Mouse (Mus musculus): ENCODE measurements around the gene Gdf5. TPM values are rescaled to one million over a fixed set of nuclear protein-coding genes. Genes with fewer than 3 reads are reported as not detected.
A peak's percentile ranks its signal among the peaks of the same experiment; 100 is the strongest.
"Not testable (repeated sequence)": the region's sequence is repeated elsewhere in the genome, so short reads cannot be mapped to it uniquely, and the experiment has no call there.

Gene Gdf5
- polyA plus RNA-seq, 1 experiment from 2014 or later, result 2.9 TPM

DNA sequence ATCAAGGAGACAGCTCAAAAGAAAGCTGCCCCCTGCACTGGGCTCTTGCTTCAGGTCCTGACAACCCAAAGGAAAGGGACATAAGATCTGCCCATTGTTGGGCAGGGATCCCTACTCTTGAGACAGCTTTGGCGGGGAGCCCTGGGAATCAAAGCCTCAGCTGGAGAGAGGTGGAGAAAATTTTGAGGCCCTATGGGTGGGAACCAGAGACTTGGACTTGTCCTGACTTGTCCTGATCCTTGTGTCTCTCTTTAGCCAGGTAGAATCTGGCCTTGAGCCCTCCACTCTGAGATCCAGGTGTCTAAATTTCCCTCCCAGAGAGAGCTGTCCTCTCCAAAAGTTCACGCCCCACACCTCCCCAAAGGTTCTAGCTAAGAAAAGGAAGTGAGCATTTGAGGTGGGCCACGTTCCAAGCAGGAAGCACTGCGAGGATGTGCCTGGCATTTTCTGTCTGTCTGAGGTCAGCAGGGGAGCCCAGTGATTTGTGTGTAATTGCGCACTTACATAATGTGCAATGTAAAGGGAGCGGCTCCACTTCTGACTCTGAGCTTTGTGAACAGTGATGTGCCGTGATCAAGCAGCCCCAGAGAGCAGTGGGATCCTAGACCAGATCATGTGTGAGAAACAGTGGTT lies 5.2 kb downstream of the Gdf5 start:
- H3K4me1 ChIP-seq, result peaks cover 20% of the 10 kb centered on the region
- no peaks in the 10 kb centered on the region for H3K9me3 ChIP-seq
- H3K27ac ChIP-seq, result no peak overlapping the region
- no peaks in the 10 kb centered on the region for H3K36me3 ChIP-seq (replicated peaks)
- no peak overlapping the region for H3K4me3 ChIP-seq (replicated peaks)
- no peak for ATAC-seq (ENCODE audit: low FRiP score)
- H3K9ac ChIP-seq, result no peak overlapping the region
- no peak overlapping the region for H3K4me2 ChIP-seq
- peaks cover 4% of the 10 kb centered on the region; the same call in 1 of the 2 replicates for H3K27me3 ChIP-seq
- 79% methylated on average over 7 of the region's 7 CpGs for WGBS

DNA sequence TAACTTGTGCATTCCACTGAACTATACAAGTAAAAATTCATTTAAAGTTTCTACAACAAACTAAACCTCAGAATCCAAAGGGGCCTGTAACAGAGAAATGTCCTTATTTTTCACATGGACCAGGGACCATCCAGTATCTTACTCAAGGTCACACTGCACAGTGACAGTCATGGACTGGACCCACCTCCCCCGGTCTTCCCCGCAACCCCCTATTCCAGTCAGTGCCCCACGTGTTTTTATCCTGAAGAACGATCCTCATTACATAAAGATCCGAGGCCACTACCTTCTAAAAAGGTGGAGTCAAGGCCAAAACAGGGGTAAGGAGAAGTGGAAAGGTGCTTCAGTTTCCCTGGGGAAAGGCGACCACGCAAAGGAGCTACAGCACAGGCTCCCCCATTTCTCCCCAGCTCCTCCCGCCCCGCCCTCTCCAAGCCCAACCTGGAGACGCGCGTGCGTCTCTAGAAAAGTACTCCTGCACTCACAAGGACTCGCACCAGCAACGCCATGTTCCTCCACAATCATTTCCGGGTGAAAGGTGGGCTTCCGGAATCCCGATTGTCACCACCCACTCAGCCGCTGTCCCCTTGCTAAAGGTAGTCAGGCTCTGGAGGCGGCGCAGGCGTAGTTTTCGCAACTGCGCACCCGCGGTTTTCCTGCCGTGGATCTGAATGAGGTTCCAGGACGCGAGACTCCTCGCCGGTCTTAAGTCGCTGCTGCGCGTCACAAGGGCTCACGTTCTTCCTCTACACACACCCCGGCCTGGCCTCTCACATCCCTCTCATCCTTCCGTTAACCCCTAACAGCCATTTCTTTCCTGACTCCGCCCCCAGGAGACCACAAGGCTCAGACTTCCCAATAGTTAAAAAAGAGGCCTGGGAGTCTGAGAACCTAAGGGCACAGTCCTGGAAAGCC lies 15.4 kb downstream of the Gdf5 start, which contains the start of gene Uqcc1:
Uqcc1 (minus strand) TSS at position 780 of the 912 bp plus-strand sequence.
- H3K4me1 ChIP-seq, result peaks cover 15% of the 10 kb centered on the region
- under 1% methylated on average over 38 of the region's 38 CpGs for WGBS
- no peaks in the 10 kb centered on the region for H3K9me3 ChIP-seq
- peak within 1 kb of the TSS; percentile 86 for H3K27ac ChIP-seq
- H3K27me3 ChIP-seq, result no peaks in the 10 kb centered on the region
- H3K4me3 ChIP-seq (replicated peaks), result peak within 1 kb of the TSS; percentile 70
- H3K9ac ChIP-seq, result peak within 1 kb of the TSS; percentile 65
- ATAC-seq (ENCODE audit: low FRiP score), result peak; percentile 96
- H3K36me3 ChIP-seq (replicated peaks), result no peaks in the 10 kb centered on the region; the same call in 1 of the 2 replicates
- peak within 1 kb of the TSS; percentile 88 for H3K4me2 ChIP-seq

DNA sequence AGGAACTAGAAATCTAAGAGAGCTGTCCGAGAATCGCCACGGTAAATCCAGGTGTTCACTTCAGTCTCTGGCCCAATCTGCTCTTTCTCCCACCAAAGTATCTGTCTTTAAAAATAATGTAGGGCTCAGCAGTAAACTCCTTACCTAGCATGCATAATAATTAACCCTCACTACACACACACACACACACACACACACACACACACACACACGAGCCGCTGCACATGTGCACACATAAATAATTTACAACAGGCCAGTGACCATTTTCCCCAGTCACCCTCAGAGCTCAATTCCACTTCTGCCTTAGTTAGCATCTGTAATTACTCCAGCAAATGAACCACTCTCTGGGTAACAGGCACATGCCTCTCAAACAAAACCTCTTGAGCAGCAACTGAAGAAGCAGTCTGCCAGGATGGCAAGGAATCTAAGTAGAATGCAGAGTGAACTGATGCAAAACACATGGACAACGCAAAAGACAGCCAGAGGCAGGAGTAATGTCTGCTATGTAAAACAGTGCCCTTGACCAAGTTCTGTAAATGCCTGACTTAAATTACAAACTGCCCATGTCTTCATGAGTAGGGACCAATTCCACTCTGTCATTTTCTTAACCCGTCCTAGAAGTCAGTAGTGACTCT lies 16.3 kb downstream of the Gdf5 start:
- no peak for ATAC-seq (ENCODE audit: low FRiP score)
- no peak overlapping the region for H3K27ac ChIP-seq
- no peak overlapping the region for H3K9ac ChIP-seq
- H3K4me1 ChIP-seq, result peaks cover 15% of the 10 kb centered on the region
- WGBS, result 76% methylated on average over 7 of the region's 7 CpGs
- H3K27me3 ChIP-seq, result no peaks in the 10 kb centered on the region
- H3K4me2 ChIP-seq, result peak overlapping the region; percentile 88
- H3K36me3 ChIP-seq (replicated peaks), result peaks cover 7% of the 10 kb centered on the region
- no peaks in the 10 kb centered on the region for H3K9me3 ChIP-seq
- peak overlapping the region; percentile 70 for H3K4me3 ChIP-seq (replicated peaks)

GRCm38 (mm10) chr2:155925213-155925612 lies 20.0 kb downstream of the Gdf5 start:
- H3K36me3 ChIP-seq (replicated peaks), result peaks cover 14% of the 10 kb centered on the region
- WGBS, result 88% methylated on average over 6 of the region's 6 CpGs
- H3K9ac ChIP-seq; H3K4me3 ChIP-seq (replicated peaks); H3K4me2 ChIP-seq; ATAC-seq (ENCODE audit: low FRiP score); H3K9me3 ChIP-seq; H3K27ac ChIP-seq; H3K27me3 ChIP-seq: not testable (repeated sequence)
- H3K4me1 ChIP-seq, result peaks cover 10% of the 10 kb centered on the region

DNA sequence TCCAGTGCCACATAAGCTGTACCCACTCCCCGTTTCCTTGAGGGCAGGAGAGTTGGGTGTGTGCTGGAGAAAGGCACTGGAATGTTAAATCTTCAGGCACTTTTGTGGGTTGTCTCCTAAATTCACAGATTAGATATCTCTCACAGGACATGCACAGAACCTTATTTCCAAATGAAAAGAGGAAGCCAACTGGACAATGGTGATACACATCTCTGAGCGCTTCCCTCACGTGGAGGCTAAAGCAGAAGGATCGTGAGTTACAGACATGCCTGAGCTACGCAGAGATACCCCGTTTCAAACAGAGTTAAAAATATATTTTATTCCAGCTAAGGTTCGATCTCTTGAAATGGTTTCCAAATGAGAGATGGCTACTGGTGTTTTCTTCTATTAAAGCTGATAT lies 22.0 kb downstream of the Gdf5 start:
- Histone ChIP-seq H3K4me1 (no peaks in the 10 kb centered on the region), H3K4me3 (replicated peaks) (no peak overlapping the region), H3K9me3 (no peaks in the 10 kb centered on the region), H3K4me2 (no peak overlapping the region), H3K9ac (no peak overlapping the region), H3K27ac (no peak overlapping the region), H3K27me3 (no peaks in the 10 kb centered on the region), H3K36me3 (replicated peaks) (peaks cover 22% of the 10 kb centered on the region)
- WGBS, result 96% methylated on average over 7 of the region's 7 CpGs
- no peak for ATAC-seq (ENCODE audit: low FRiP score)

- H3K36me3 ChIP-seq (replicated peaks), result peaks cover 56% of the 10 kb centered on the region
- H3K27me3 ChIP-seq, result no peaks in the 10 kb centered on the region
- H3K9me3 ChIP-seq, result no peaks in the 10 kb centered on the region
- H3K27ac ChIP-seq, result no peak overlapping the region
- H3K4me2 ChIP-seq, result no peak overlapping the region
- ATAC-seq (ENCODE audit: low FRiP score), result no peak
- H3K9ac ChIP-seq, result no peak overlapping the region
- H3K4me3 ChIP-seq (replicated peaks), result no peak overlapping the region
- 95% methylated on average over 6 of the region's 6 CpGs for WGBS
- H3K4me1 ChIP-seq, result no peaks in the 10 kb centered on the region
These were observed 30.5 kb downstream of the Gdf5 start for GRCm38 (mm10) chr2:155914684-155915083.

DNA sequence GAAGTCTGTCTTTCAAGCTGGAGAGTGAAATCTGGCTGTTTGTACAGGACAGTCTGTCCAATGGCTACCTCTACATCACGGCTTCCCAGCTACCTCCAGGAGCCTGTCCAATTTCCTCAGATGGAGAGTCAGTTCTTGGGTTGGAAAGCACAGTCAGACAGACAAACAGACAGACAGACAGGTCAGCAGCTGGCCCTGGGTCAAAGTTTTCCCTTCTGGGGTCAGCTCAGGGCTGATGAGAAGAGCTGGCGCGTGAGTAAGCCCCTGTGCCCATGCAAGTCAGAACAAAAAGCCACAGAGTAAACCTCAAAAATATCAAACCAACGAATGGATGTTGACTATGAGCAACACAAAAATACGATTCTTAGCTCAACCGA lies 41.5 kb downstream of the Gdf5 start:
- no peak for ATAC-seq (ENCODE audit: low FRiP score)
- H3K36me3 ChIP-seq (replicated peaks), result peaks cover 31% of the 10 kb centered on the region
- no peak overlapping the region for H3K4me2 ChIP-seq
- H3K4me3 ChIP-seq (replicated peaks), result no peak overlapping the region
- no peak overlapping the region for H3K27ac ChIP-seq
- WGBS, result 95% methylated on average over 6 of the region's 6 CpGs
- H3K9me3 ChIP-seq, result no peaks in the 10 kb centered on the region
- H3K4me1 ChIP-seq, result no peaks in the 10 kb centered on the region
- no peak overlapping the region for H3K9ac ChIP-seq
- no peaks in the 10 kb centered on the region for H3K27me3 ChIP-seq

DNA sequence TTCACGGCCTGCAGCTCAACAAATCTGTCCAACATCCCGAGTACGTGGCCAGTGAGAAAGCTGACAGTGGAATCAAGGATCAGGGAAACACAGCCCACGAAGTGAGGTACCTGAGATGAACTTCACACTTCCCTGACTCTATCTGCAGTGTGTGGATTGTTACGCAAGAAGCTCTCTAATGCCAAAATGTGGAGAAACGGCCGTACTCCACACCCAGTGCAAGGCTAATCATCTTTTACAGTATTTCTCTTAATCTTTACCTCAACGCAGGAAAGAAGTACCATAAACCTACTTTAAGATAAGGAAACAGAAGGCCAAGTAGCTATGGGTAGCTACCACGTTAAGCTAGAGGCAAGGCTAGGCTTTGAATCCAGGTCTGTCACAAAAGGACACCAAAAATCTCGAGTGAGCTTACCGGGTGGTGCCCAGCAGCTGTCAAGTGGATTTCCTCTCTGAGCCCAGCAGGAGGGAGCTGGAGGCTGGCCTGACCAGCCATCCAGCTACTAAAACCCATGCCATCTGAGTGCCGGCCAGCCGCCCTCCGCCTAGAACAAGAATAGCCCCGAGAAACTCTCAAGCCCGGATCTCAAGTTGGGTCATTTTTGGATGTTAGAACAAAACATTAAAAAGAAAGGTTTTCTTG lies 42.1 kb downstream of the Gdf5 start:
- 87% methylated on average over 16 of the region's 16 CpGs for WGBS
- H3K4me2 ChIP-seq, result no peak overlapping the region
- H3K27ac ChIP-seq, result no peak overlapping the region
- no peaks in the 10 kb centered on the region for H3K9me3 ChIP-seq
- ATAC-seq (ENCODE audit: low FRiP score), result no peak
- H3K36me3 ChIP-seq (replicated peaks), result peaks cover 36% of the 10 kb centered on the region
- H3K4me1 ChIP-seq, result no peaks in the 10 kb centered on the region
- H3K4me3 ChIP-seq (replicated peaks), result no peak overlapping the region
- H3K27me3 ChIP-seq, result no peaks in the 10 kb centered on the region
- H3K9ac ChIP-seq, result no peak overlapping the region

DNA sequence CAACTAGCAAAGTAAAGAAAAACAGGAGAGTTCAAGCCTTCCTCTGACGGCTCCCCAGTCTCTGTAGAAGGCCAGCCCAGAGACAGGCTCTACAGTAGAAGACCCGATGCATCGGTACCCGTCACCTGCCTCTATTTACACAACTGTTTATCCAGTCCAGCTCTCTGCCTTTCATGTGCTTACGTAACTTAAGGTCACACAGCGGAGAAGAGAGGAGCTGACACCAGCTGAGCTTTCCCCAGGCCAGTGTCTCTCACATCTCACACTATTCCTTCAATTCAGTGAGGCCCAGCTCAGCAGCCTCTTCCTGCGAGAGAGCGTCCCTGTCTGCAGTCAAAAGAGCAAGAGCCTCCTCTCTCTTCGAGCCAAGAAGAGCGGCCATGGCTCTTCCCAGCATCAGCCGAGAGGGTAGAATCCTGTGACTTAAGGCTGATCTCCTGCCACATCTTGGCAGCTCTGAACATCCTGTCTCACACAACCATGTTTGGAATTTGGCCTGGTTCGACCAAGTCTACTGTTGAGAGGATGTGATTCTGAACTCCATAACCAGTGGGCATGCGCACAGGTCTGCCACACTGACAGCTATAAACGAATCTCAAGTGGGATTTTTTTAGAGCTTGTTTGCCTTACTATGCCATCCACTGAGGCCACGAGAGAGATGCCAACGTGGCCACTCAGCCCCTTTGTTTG lies 50.0 kb downstream of the Gdf5 start:
- ATAC-seq (ENCODE audit: low FRiP score), result no peak
- H3K9ac ChIP-seq, result no peak overlapping the region
- peaks cover 31% of the 10 kb centered on the region for H3K36me3 ChIP-seq (replicated peaks)

DNA sequence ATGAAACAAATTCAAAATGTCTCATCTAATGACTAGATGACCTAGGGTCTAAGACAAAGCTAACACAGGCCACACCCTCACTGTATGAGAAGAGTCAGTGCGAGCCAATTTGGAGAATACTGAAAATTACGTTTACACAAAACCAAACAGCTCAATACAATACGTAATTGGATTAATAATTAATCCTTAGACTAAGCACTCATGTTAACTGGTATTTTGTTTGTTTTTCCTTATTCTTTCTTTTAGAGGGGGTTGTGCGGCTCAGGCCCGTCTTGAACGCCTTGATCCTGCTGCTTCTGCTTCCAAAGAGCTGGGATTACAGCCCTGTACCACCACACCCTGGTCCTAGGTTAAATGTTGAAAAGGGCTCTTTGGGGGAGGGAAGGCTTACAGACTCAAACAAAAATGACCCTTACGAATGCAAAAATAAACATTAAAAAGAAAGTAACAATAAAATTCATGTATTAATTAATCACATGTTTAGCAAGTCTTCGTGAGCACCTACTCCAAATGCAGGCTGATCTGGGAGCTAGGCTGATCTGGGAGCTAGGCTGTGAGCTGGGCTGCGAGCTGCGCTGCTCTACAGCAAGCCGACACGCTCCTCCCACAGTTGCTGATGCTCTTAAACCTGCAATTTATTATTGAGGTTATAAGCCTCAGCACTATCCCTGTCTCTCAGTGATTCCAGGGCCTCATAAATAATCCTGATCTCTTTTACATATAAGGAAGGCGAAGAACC lies 50.7 kb downstream of the Gdf5 start:
- no peak for ATAC-seq (ENCODE audit: low FRiP score)
- H3K27me3 ChIP-seq, result no peaks in the 10 kb centered on the region

More for the DNA sequence above, 50.0 kb downstream of the Gdf5 start:
- Histone ChIP-seq H3K27me3 (no peaks in the 10 kb centered on the region), H3K4me3 (replicated peaks) (no peak overlapping the region), H3K4me1 (no peaks in the 10 kb centered on the region), H3K9me3 (no peaks in the 10 kb centered on the region), H3K4me2 (no peak overlapping the region), H3K27ac (no peak overlapping the region)
- 88% methylated on average over 16 of the region's 16 CpGs for WGBS

More for the DNA sequence above, 50.7 kb downstream of the Gdf5 start:
- 91% methylated on average over 13 of the region's 13 CpGs for WGBS
- Histone ChIP-seq H3K4me1 (no peaks in the 10 kb centered on the region), H3K9ac (no peak overlapping the region), H3K4me2 (no peak overlapping the region), H3K27ac (no peak overlapping the region), H3K9me3 (no peaks in the 10 kb centered on the region), H3K36me3 (replicated peaks) (peaks cover 34% of the 10 kb centered on the region), H3K4me3 (replicated peaks) (no peak overlapping the region)

All from forebrain, embryonic 12.5 days (tissue).